ENCODE assay signal across 12 mouse cellular contexts in genomic region chr1:132266791-132267557, GRCm38 (mm10). TPM values are rescaled to one million over a fixed set of nuclear protein-coding genes. Genes with fewer than 3 reads are reported as not detected.
DNase-seq lines count a peak whose midpoint lies in the region; ATAC-seq lines count a peak whose summit lies in the region.
"Had no signal": no experiment of that assay in that cellular context is flagged by ENCODE, and none has a peak within 500 bp of the region (broad histone marks: within the 10 kb centered on the region; RNA-seq: fewer than 3 reads in every experiment).

No protein-coding gene starts in this region.

- H3K36me3 ChIP-seq in heart, embryonic 16.5 days (ENCODE audit: control insufficient read depth, insufficient read depth): no peaks in the 10 kb centered on the region
- H3K36me3 ChIP-seq in embryonic facial prominence, embryonic 12.5 days: no peaks in the 10 kb centered on the region
- H3K36me3 ChIP-seq: heart, embryonic 12.5 days; limb, embryonic 13.5 days had no signal

- no peak overlapping the region for H3K4me3 ChIP-seq in heart, embryonic 16.5 days (ENCODE audit: low read length)
- H3K4me3 ChIP-seq in embryonic facial prominence, embryonic 12.5 days: no peak overlapping the region
- H3K4me3 ChIP-seq: heart, embryonic 12.5 days; layer of hippocampus, adult 2 months; limb, embryonic 13.5 days; megakaryocyte, embryonic 14.5 days had no signal

- ATAC-seq in heart, embryonic 16.5 days (replicated peaks; ENCODE audit: extremely low read depth, insufficient read depth, low FRiP score): no peak
- no peak; the same call in 1 of the 2 replicates for ATAC-seq in embryonic facial prominence, embryonic 12.5 days (ENCODE audit: insufficient number of reproducible peaks, insufficient read depth, low FRiP score, low TSS enrichment)

- peak overlapping the region; percentile 32; the same call in 1 of the 2 replicates for H3K4me2 ChIP-seq in heart, embryonic 16.5 days (ENCODE audit: low read depth, low read length)
- H3K4me2 ChIP-seq in embryonic facial prominence, embryonic 12.5 days (replicated peaks): 0 out of 2 replicates have a peak overlapping the region, but pooled peaks have one; percentile 6
- H3K4me2 ChIP-seq: heart, embryonic 12.5 days; limb, embryonic 13.5 days had no signal

- no peak for DNase-seq in heart, adult 11 months
- DNase-seq in kidney, postnatal 25 days: peak; percentile 46 to 66
- peak; percentile 84 for DNase-seq in skeletal muscle tissue, adult 2 months (ENCODE audit: low read depth, low spot score)
- no peak for DNase-seq in left cerebral cortex, adult 9 months (ENCODE audit: low spot score in 2 of 2)
- no peak for DNase-seq in left cerebral cortex, adult 18-20 months (ENCODE audit: low spot score in 2 of 2)

- H3K27ac ChIP-seq in heart, embryonic 16.5 days (ENCODE audit: low read length): no peak overlapping the region
- no peak overlapping the region for H3K27ac ChIP-seq in embryonic facial prominence, embryonic 12.5 days
- H3K27ac ChIP-seq: layer of hippocampus, adult 2 months; limb, embryonic 13.5 days had no signal

- peaks cover 6% of the 10 kb centered on the region for H3K4me1 ChIP-seq in heart, embryonic 16.5 days (ENCODE audit: control insufficient read depth, insufficient read depth, low read length)
- peaks cover 23% of the 10 kb centered on the region for H3K4me1 ChIP-seq in embryonic facial prominence, embryonic 12.5 days

- no peaks in the 10 kb centered on the region for H3K27me3 ChIP-seq in heart, embryonic 16.5 days (ENCODE audit: control insufficient read depth, insufficient read depth, low read length)
- no peaks in the 10 kb centered on the region for H3K27me3 ChIP-seq in embryonic facial prominence, embryonic 12.5 days
- H3K27me3 ChIP-seq: heart, embryonic 12.5 days; limb, embryonic 13.5 days had no signal

- H3K9me3 ChIP-seq in heart, embryonic 16.5 days (replicated peaks; ENCODE audit: control insufficient read depth, low read length): no peaks in the 10 kb centered on the region
- no peaks in the 10 kb centered on the region for H3K9me3 ChIP-seq in embryonic facial prominence, embryonic 12.5 days
- H3K9me3 ChIP-seq: heart, embryonic 12.5 days; limb, embryonic 13.5 days; megakaryocyte, embryonic 14.5 days had no signal

- WGBS in heart, embryonic 16.5 days: 25% methylated on average over 8 of the region's 8 CpGs
- WGBS in embryonic facial prominence, embryonic 12.5 days: 34% methylated on average over 8 of the region's 8 CpGs

- H3K9ac ChIP-seq in heart, embryonic 16.5 days (ENCODE audit: low read length): no peak overlapping the region
- H3K9ac ChIP-seq in embryonic facial prominence, embryonic 12.5 days: no peak overlapping the region
- H3K9ac ChIP-seq: heart, embryonic 12.5 days; limb, embryonic 13.5 days had no signal

RNA-seq across cellular contexts. Expression of gene Klhdc8a, which starts 31.5 kb away (rescaled TPM):
- polyA plus RNA-seq in heart, embryonic 16.5 days (2015; fragmentation: Nextera tagmentation; extraction: Ambion mirVana): 0.49 and 0.62 TPM in 2 replicates
- 0.47 and 0.87 TPM in 2 replicates for polyA plus RNA-seq in embryonic facial prominence, embryonic 12.5 days (2016; fragmentation: Nextera tagmentation; extraction: Ambion mirVana)
- total RNA-seq in left cerebral cortex, adult 18-20 months (2021): 10 to 100 TPM; 11.7 to 14.5 TPM

RNA-seq across cellular contexts. Expression of gene Gm10188, which starts 37.4 kb away (rescaled TPM):
- polyA plus RNA-seq in heart, embryonic 16.5 days (2015; fragmentation: Nextera tagmentation; extraction: Ambion mirVana): not detected in 2 replicates
- not detected in 2 replicates for polyA plus RNA-seq in embryonic facial prominence, embryonic 12.5 days (2016; fragmentation: Nextera tagmentation; extraction: Ambion mirVana)
- not detected for total RNA-seq in left cerebral cortex, adult 18-20 months (2021)
- total RNA-seq: layer of hippocampus, adult 2 months had no signal
- polyA plus RNA-seq: embryonic facial prominence, embryonic 14.5 days; heart, embryonic 12.5 days; limb, embryonic 13.5 days had no signal

RNA-seq across cellular contexts. Expression of gene Nuak2, which starts 49.0 kb away (rescaled TPM):
- 3.4 and 4.3 TPM in 2 replicates for polyA plus RNA-seq in heart, embryonic 16.5 days (2015; fragmentation: Nextera tagmentation; extraction: Ambion mirVana)
- polyA plus RNA-seq in embryonic facial prominence, embryonic 12.5 days (2016; fragmentation: Nextera tagmentation; extraction: Ambion mirVana): 6.3 TPM in 2 replicates
- total RNA-seq in left cerebral cortex, adult 18-20 months (2021): 1 to 10 TPM; 1.3 TPM

Comparison
In these comparisons a context has a peak if more than half of its experiments do, and no peak if none do; other contexts are left out.
1. DNase-seq: peak in kidney, postnatal 25 days (2 of 2) and skeletal muscle tissue, adult 2 months (single experiment); none in heart, adult 11 months (single experiment), left cerebral cortex, adult 9 months (0 of 2) and left cerebral cortex, adult 18-20 months (0 of 2).